Mouse (Mus musculus) cerebellum, postnatal 10 days (tissue): ENCODE measurements around the gene Golga4.

Source experiments
- DNase-seq, 2 experiments: peaks; one replicate each; pipeline ENCODE4 v3.0.0; 2021; ENCODE audit warnings: mixed read lengths in 2 of 2

Gene Golga4

DNA sequence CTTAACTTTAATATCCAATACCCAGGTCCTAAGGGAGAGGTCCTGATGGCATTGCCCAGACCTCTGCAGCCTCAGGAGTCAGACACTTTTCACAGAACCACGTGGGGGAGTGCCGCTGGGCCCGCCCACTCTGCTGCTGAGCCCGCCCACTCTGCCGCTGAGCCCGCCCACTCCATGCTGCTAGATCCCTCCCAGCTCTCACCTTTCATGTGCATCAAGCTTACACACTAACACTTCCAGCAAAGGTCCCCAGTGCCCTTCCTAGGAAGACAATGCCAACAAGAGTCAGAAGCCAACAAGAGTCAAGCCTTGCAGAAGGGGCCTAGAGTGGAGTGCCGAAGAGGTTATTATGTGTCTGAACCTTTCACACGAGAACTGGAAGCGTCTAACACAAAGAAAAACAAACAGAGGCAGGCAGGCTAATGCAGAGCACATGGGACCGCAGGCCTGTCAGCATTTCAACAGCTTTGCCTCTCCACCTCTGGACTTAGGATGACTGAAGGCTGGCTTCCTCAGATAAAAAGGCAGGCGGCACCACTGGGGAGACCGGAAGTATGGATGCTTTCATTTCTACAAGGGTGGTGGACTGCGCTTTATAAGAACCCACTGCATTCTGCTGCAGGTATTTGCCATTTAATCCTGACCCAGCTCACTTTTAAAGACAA lies 86.7 kb downstream of the Golga4 start:
- no peak for DNase-seq

GRCm38 (mm10) chr9:118593443-118593842 lies 87.4 kb downstream of the Golga4 start:
- DNase-seq = no peak

DNA sequence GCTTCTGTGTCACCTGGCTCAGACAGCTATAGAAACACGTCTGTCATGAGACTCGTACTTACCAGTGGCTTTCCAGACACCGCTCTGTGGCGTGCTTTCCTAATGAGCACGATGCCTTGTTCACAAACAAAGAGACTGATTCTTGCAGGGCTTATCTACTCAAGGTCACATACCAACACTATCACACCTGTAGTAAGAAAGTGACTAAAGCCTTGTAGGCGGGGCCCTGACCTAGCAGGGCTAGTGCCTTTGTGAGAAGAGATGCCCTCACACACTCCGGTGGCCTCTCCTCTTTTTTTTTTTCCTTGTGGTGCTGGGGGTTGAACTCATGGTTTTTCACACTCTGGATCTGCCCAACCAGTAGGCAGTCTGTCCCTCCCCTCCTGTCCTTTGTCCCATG lies 90.7 kb downstream of the Golga4 start:
- no peak for DNase-seq

- DNase-seq = peak; percentile 62 to 70
These were observed 94.3 kb downstream of the Golga4 start for GRCm38 (mm10) chr9:118600393-118600792.

GRCm38 (mm10) chr9:118602576-118602975 lies 96.5 kb downstream of the Golga4 start:
- no peak for DNase-seq

DNA sequence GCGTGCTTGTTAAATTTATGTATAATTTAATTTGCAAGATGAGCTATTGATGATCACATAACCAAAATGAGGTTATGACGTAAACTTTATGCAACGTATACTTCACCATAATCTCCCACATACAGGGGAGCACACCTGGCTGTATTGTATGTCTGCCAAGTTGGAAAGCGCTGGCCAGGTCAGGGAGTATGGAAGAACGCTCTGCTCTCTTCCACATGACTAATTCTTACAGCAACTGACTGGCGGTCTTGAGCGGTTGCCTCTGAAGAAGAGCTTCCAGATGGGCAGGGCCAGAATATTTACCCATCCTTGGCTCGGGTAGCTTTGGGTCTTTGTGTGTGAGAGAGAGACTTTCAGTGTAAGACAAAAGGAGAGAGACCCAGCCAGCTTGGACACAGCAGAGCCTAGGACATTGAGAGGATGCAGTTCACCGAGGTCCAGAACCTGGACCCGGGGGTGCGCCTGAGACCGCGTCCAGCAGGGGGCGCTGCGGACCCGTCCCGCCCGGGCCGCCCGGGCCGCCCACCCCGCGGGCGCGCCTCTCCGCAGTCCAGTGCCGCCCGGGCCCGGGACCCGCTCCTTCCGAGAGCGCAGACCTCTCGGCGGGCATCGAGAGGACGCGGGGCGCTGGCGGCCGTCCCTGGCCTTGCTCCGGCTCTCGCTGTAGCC lies 100.2 kb downstream of the Golga4 start, which contains the start of gene Itga9:
Gene Itga9, plus strand, starts transcription at position 543 of the 669 bp plus-strand sequence.
- peak; percentile 91 to 93 for DNase-seq

GRCm38 (mm10) chr9:118606817-118607371 lies 100.8 kb downstream of the Golga4 start:
- peak; percentile 45 to 54 for DNase-seq

DNA sequence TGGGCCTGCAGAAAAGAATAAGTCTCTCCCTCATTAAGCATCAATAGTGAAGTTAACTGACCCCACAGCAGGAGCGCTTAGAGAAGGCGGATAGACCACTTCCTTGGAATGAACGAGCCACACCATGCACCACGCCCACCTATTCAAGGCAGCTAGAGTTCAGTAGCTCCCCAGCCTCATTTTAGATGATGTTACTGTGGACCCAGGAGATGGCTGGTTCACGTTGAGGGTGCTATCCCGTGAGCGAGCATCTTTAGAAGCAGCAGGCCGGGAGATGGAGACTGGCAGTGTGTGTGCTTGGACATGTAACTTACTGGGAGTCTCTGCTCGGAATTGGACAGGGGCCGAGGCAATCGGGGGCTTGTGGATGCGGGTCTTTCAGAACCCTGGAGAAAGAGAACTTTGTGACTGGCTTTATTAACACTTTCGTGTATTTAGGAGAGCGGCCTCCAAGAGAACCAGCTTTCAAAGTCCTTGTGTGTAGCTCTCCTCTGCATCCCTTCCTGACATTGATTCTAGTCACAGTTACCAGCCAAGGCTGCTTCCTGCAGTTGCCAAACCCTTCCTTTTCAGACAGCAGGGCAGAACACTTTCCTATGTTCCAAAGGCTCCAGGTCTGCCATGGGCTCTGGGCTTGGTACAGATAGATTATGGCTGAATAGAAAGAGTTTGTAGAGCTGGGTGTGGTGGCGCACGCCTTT lies 101.8 kb downstream of the Golga4 start:
- DNase-seq = no peak

- no peak for DNase-seq
These were observed 102.5 kb downstream of the Golga4 start for GRCm38 (mm10) chr9:118608556-118608955.

- peak; percentile 62 to 65 for DNase-seq
These were observed 104.0 kb downstream of the Golga4 start for GRCm38 (mm10) chr9:118610060-118610459.

DNA sequence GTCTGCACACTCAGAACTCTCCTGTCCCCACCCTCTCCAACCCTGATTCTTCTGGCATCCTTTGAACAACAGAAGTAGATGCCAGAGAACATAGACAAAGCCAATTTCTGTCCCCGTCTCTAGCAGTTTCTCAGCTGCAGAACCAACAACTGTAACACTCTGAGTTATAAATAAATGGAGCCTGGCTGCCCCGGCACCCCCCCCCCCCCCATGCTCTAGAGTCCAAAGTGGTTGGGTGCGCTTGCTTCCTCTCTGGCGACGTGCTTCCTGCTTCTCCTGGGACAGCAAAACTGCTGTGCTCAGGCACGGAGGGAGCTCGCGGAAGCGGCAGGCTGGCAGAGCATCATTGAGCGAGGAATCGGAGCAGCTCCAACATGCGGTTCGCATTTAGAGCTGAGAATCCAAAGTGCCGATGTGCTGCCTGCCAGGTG lies 105.1 kb downstream of the Golga4 start:
- DNase-seq = peak in 1 of 2 experiments; percentile 41

GRCm38 (mm10) chr9:118611958-118612581 lies 106.0 kb downstream of the Golga4 start:
- no peak for DNase-seq

DNA sequence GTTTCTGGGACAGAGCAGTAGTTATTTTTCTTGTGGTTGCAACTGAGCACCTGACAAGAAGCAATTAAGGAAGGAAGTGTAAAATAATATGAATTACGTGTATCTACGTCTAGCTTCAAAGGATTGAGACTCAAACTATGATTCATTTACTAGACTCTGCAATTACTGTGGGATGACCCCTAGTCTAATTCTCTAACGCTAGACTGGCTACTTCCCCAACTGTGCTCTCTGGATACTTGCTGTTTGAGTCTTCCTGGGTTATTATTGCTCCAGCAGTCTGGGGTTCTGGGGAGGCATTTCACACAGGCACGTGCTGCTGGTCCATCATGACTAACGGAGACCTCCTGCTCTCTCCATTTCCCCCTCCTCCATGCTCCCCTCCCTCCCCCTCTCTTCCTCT lies 111.2 kb downstream of the Golga4 start:
- DNase-seq = no peak

GRCm38 (mm10) chr9:118618732-118619250 lies 112.7 kb downstream of the Golga4 start:
- DNase-seq = no peak

- DNase-seq = no peak
These were observed 114.7 kb downstream of the Golga4 start for GRCm38 (mm10) chr9:118620807-118621206.

- DNase-seq = no peak
These were observed 115.6 kb downstream of the Golga4 start for GRCm38 (mm10) chr9:118621691-118622090.

DNA sequence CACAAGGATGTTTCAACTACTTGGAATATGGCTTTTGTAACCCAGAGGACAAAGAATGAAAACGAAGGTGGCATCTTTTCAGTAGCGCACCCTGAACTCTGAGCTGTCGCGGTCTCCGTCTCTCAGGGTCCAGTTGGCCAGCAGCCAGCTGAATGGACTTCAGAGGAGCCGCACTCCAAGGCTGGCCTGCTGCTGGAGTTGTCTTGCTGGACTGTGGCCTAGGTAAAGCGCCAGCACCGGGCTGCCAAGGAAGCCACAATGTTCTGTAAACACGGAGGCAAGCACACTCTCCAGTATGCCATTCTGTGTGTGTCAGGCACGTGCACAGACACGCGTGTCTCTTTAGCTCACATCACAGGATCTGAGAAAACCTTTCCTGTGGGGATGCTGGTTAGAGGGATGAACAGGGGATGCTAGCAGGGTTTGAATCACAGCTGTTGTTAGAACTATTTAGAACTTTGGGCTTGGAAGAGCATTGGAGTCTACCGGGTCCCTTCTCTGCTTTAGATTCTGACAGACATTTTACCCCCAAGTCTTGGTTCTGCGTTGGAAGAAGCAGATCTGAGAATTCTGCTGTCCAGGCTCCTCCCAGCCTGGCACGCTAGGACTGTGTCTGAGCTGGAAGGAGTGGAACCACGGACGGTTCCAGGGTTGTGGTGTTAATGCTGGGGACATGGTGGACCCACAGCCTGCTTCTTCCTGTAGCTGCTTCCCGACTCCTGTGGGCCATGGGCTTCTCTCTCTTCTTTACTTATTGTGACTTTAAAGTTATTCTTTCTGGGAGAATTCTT lies 116.5 kb downstream of the Golga4 start:
- DNase-seq = peak; percentile 75 to 78

DNA sequence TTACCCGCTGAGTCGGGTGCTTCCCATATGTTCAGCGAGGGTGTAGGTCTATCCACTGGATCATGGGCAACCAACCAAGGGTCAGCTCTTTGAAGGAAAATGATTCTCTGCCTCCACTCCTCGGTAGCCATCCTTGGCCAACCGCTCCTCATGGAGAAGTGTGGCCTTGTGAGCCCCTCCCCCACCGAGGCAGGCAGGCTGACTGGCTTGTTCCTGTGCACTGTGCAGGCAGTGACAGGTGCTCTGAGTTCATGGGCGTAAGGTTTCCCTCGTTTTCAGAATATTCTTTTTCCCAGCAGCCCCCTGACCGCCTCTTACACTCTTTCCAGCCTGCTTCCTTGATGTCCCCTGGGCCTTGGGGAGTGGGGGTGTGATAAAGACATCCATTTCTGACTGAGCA lies 117.4 kb downstream of the Golga4 start:
- peak in 1 of 2 experiments; percentile 41 for DNase-seq

GRCm38 (mm10) chr9:118624146-118624545 lies 118.1 kb downstream of the Golga4 start:
- no peak for DNase-seq

DNA sequence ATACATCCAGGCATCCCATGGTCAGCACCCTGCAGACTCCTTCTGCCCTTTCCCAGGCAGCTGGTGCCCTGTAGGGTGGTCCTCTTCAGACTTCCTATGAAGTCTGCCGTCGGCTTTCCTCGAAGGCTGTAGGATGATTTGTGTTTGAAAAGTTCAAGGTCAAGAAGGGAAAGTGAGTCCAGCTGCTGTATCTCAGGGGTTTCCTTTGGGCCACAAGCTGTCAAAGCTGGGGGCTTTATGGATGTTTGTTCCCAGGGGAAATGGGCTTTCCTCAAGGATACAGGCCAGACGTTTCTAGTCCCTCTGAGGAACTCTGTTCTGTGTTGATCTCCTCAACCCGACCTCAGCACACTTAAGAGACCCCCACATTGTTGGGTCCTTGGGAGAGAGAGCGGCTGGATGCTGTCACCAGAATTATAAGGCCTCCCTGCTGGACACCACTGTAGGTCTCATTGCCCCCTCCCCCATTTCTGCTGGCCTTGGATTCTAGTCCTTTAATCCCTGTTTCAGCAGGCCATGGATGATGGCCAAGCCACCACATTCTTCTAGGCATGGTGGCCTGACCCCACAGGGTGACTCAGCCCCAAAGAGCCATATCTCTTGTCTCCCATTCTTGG lies 123.8 kb downstream of the Golga4 start:
- no peak for DNase-seq
